Mouse (Mus musculus) neural tube, embryonic 15.5 days (tissue): ENCODE data around the gene Ebpl. TPM values are rescaled to one million over a fixed set of nuclear protein-coding genes. Genes with fewer than 3 reads are reported as not detected.
"Not testable (repeated sequence)": the region's sequence is repeated elsewhere in the genome, so short reads cannot be mapped to it uniquely, and the experiment has no call there.

Source experiments
- ATAC-seq: fragments of 200-750 bp; cut with Nextera tagmentation; 2 replicates; pipeline ENCODE4 v1.8.0; 2017; ENCODE audit warnings: mild to moderate bottlenecking, moderate TSS enrichment, moderate library complexity; ENCODE audit not compliant: low FRiP score
- H3K27ac ChIP-seq: fragments of 300-500 bp; sonication (generic); replicated peaks from 2 replicates; pipeline ENCODE4 v1.5.1; 2015; ENCODE audit warnings: mild to moderate bottlenecking, inconsistent platforms
- H3K27me3 ChIP-seq: fragments of 300-500 bp; sonication (generic); replicated peaks from 2 replicates; pipeline ENCODE4 v1.6.1; 2015; ENCODE audit warnings: inconsistent platforms
- H3K36me3 ChIP-seq: fragments of 300-500 bp; sonication (generic); 2 replicates; pipeline ENCODE4 v1.6.1; 2015; ENCODE audit warnings: inconsistent platforms
- H3K4me1 ChIP-seq: fragments of 300-500 bp; sonication (generic); 2 replicates; pipeline ENCODE4 v1.6.1; 2015; ENCODE audit warnings: inconsistent platforms
- H3K4me2 ChIP-seq: fragments of 300-500 bp; sonication (generic); 2 replicates; pipeline ENCODE4 v1.6.1; 2015; ENCODE audit warnings: inconsistent platforms, mild to moderate bottlenecking, moderate library complexity
- H3K4me3 ChIP-seq: fragments of 300-500 bp; sonication (generic); replicated peaks from 2 replicates; pipeline ENCODE4 v1.5.1; 2015; ENCODE audit warnings: mild to moderate bottlenecking, inconsistent platforms
- H3K9ac ChIP-seq: fragments of 300-500 bp; sonication (generic); replicated peaks from 2 replicates; pipeline ENCODE4 v1.6.1; 2015; ENCODE audit warnings: mild to moderate bottlenecking, inconsistent platforms
- H3K9me3 ChIP-seq: fragments of 300-500 bp; sonication (generic); replicated peaks from 2 replicates; pipeline ENCODE4 v1.6.1; 2016; ENCODE audit warnings: inconsistent platforms
- WGBS: fragments of 180-500 bp; shearing (Covaris S2); methylation state at CpG from one replicate; pipeline ENCODE4 v1.1.7; 2015; ENCODE audit warnings: mixed read lengths; 5-methylcytosine and 5-hydroxymethylcytosine counted together
- polyA plus RNA-seq: library from polyadenylated mRNA; unstranded; fragments of >200 nt; fragmentation: Nextera tagmentation; extraction: Ambion mirVana; gene quantifications from 2 replicates; pipeline ENCODE4 v1.2.1, GENCODE M21; 2015

Gene Ebpl
- polyA plus RNA-seq, 1 experiment from 2014 or later: 12.8 TPM

GRCm38 (mm10) chr14:61354251-61355235 lies 5.7 kb downstream of the Ebpl start:
- no peaks in the 10 kb centered on the region for H3K27me3 ChIP-seq

GRCm38 (mm10) chr14:61350808-61351207 lies 9.4 kb downstream of the Ebpl start:
- no peak overlapping the region for H3K4me2 ChIP-seq
- H3K4me1 ChIP-seq: no peaks in the 10 kb centered on the region
- no peaks in the 10 kb centered on the region for H3K9me3 ChIP-seq
- H3K27me3 ChIP-seq: no peaks in the 10 kb centered on the region
- no peak overlapping the region for H3K4me3 ChIP-seq
- no peak overlapping the region for H3K9ac ChIP-seq
- H3K27ac ChIP-seq: no peak overlapping the region
- no peaks in the 10 kb centered on the region for H3K36me3 ChIP-seq
- 75% methylated on average over 6 of the region's 6 CpGs for WGBS
- ATAC-seq: no peak

More at GRCm38 (mm10) chr14:61354251-61355235, 5.7 kb downstream of the Ebpl start:
- H3K9ac ChIP-seq: no peak overlapping the region
- no peak overlapping the region for H3K4me2 ChIP-seq
- H3K9me3 ChIP-seq: no peaks in the 10 kb centered on the region
- no peak for ATAC-seq
- H3K4me3 ChIP-seq: no peak overlapping the region
- no peak overlapping the region for H3K27ac ChIP-seq
- WGBS: 80% methylated on average over 10 of the region's 10 CpGs
- H3K4me1 ChIP-seq: peaks cover 2% of the 10 kb centered on the region
- no peaks in the 10 kb centered on the region for H3K36me3 ChIP-seq

- H3K36me3 ChIP-seq: no peaks in the 10 kb centered on the region
- H3K27me3 ChIP-seq: no peaks in the 10 kb centered on the region
- H3K4me3 ChIP-seq: no peak overlapping the region
- ATAC-seq: no peak
- WGBS: 90% methylated on average over 4 of the region's 4 CpGs
- no peak overlapping the region for H3K27ac ChIP-seq
- no peaks in the 10 kb centered on the region for H3K9me3 ChIP-seq
- no peak overlapping the region for H3K9ac ChIP-seq
- no peak overlapping the region for H3K4me2 ChIP-seq
- no peaks in the 10 kb centered on the region for H3K4me1 ChIP-seq
Observed at GRCm38 (mm10) chr14:61349876-61350275, 10.4 kb downstream of the Ebpl start.

- Histone ChIP-seq H3K9ac (no peak overlapping the region), H3K4me2 (no peak overlapping the region), H3K4me1 (no peaks in the 10 kb centered on the region), H3K9me3 (no peaks in the 10 kb centered on the region), H3K27me3 (no peaks in the 10 kb centered on the region), H3K27ac (no peak overlapping the region), H3K36me3 (no peaks in the 10 kb centered on the region), H3K4me3 (no peak overlapping the region)
- 44% methylated on average over 10 of the region's 10 CpGs for WGBS
- ATAC-seq: peak; percentile 81
Observed at GRCm38 (mm10) chr14:61346827-61347698, 13.2 kb downstream of the Ebpl start.

- WGBS: 79% methylated on average over 5 of the region's 5 CpGs
- H3K4me2 ChIP-seq: no peak overlapping the region
- H3K9ac ChIP-seq: no peak overlapping the region
- no peak for ATAC-seq
- H3K9me3 ChIP-seq: no peaks in the 10 kb centered on the region
- H3K4me1 ChIP-seq: no peaks in the 10 kb centered on the region
- no peaks in the 10 kb centered on the region for H3K27me3 ChIP-seq
- no peak overlapping the region for H3K27ac ChIP-seq
- no peak overlapping the region for H3K4me3 ChIP-seq
- no peaks in the 10 kb centered on the region for H3K36me3 ChIP-seq
Observed at GRCm38 (mm10) chr14:61344590-61344989, 15.6 kb downstream of the Ebpl start.

GRCm38 (mm10) chr14:61339381-61339780 lies 20.9 kb downstream of the Ebpl start:
- 92% methylated on average over 4 of the region's 4 CpGs for WGBS
- ATAC-seq: no peak
- H3K4me3 ChIP-seq: no peak overlapping the region

GRCm38 (mm10) chr14:61330996-61331561 lies 29.2 kb downstream of the Ebpl start:
- ATAC-seq: peak; percentile 78
- Histone ChIP-seq H3K9me3 (no peaks in the 10 kb centered on the region), H3K4me2 (peak overlapping the region; percentile 44), H3K4me1 (peaks cover 14% of the 10 kb centered on the region), H3K4me3 (no peak overlapping the region), H3K36me3 (no peaks in the 10 kb centered on the region), H3K27me3 (no peaks in the 10 kb centered on the region), H3K27ac (peak overlapping the region; percentile 67), H3K9ac (0 out of 2 replicates have a peak overlapping the region, but pooled peaks have one; percentile 20)
- WGBS: 8% methylated on average over 13 of the region's 13 CpGs

More at GRCm38 (mm10) chr14:61339381-61339780, 20.9 kb downstream of the Ebpl start:
- H3K27me3 ChIP-seq: no peaks in the 10 kb centered on the region
- no peak overlapping the region for H3K9ac ChIP-seq
- H3K4me1 ChIP-seq: no peaks in the 10 kb centered on the region
- H3K36me3 ChIP-seq: no peaks in the 10 kb centered on the region
- H3K4me2 ChIP-seq: no peak overlapping the region
- no peak overlapping the region for H3K27ac ChIP-seq
- no peaks in the 10 kb centered on the region for H3K9me3 ChIP-seq

- H3K27me3 ChIP-seq: no peaks in the 10 kb centered on the region
- WGBS: 42% methylated on average over 11 of the region's 11 CpGs
- H3K9me3 ChIP-seq: no peaks in the 10 kb centered on the region
- peak overlapping the region; percentile 44 for H3K4me2 ChIP-seq
- peaks cover 14% of the 10 kb centered on the region for H3K4me1 ChIP-seq
- H3K36me3 ChIP-seq: no peaks in the 10 kb centered on the region
- no peak overlapping the region for H3K4me3 ChIP-seq
- no peak overlapping the region for H3K9ac ChIP-seq
- peak; percentile 48 for ATAC-seq
- H3K27ac ChIP-seq: peak overlapping the region; percentile 67
Observed at GRCm38 (mm10) chr14:61330591-61330990, 29.6 kb downstream of the Ebpl start.

- 26% methylated on average over 19 of the region's 19 CpGs for WGBS
- H3K4me2 ChIP-seq: peak overlapping the region; percentile 55
- ATAC-seq: peak; percentile 87
Observed at GRCm38 (mm10) chr14:61327618-61328450, 32.4 kb downstream of the Ebpl start.

GRCm38 (mm10) chr14:61327007-61327406 lies 33.2 kb downstream of the Ebpl start:
- H3K36me3 ChIP-seq, H3K9ac ChIP-seq, H3K27ac ChIP-seq, H3K4me3 ChIP-seq, H3K4me2 ChIP-seq, ATAC-seq, H3K9me3 ChIP-seq, H3K27me3 ChIP-seq: not testable (repeated sequence)
- H3K4me1 ChIP-seq: peaks cover 14% of the 10 kb centered on the region
- WGBS: 20% methylated on average over 6 of the region's 6 CpGs

More at GRCm38 (mm10) chr14:61327618-61328450, 32.4 kb downstream of the Ebpl start:
- peak overlapping the region; percentile 41 for H3K9ac ChIP-seq
- H3K9me3 ChIP-seq: no peaks in the 10 kb centered on the region; the same call in 1 of the 2 replicates
- H3K27ac ChIP-seq: peak overlapping the region; percentile 85
- H3K4me3 ChIP-seq: peak overlapping the region; percentile 25
- H3K4me1 ChIP-seq: peaks cover 14% of the 10 kb centered on the region
- no peaks in the 10 kb centered on the region for H3K36me3 ChIP-seq
- H3K27me3 ChIP-seq: no peaks in the 10 kb centered on the region
